Mouse (Mus musculus): ENCODE measurements at regions not wholly inside any gene's neighbourhood (a gene's known extent, or its start where the extent isn't known, plus 50 kb on each side); places are given as distances from the start of the nearest gene placed in this dataset.

- no peak for TF ChIP-seq CTCF (conservative IDR thresholded peaks at IDR 0.05)
- DNase-seq (ENCODE audit: low spot score in 2 of 2) = peak; percentile 10 to 44
- no peak overlapping the region for H3K4me3 ChIP-seq
- no peak overlapping the region for H3K27ac ChIP-seq
Measured at GRCm38 (mm10) chr15:69923833-69924232, 3423.1 kb upstream of the Lrrc6 start.

- peak; percentile 3 to 15 for DNase-seq (ENCODE audit: low spot score in 2 of 2)
- TF ChIP-seq CTCF (conservative IDR thresholded peaks at IDR 0.05) = no peak
- no peak overlapping the region for H3K4me3 ChIP-seq
- no peak overlapping the region for H3K27ac ChIP-seq
Measured at GRCm38 (mm10) chr15:69923280-69923679, 3422.6 kb upstream of the Lrrc6 start.

DNA sequence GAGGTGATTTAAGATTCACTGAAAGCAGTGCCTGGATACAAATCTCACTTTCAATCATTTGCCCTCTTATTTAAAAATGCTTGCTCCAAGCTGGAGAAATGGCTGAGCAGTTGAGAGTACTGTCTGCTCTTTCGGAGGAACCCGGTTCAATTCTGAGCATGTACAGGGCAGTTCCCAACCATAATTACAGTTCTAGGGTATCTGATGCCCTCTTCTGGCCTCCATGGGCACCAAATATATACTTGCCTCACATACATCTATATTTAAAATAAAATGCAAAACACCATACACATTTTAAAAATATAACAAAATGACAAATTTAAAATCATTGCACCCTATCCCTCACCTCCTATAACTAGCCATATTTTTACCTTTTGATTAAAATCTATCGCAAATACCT, 3421.5 kb upstream of the Lrrc6 start:
- no peak for DNase-seq (ENCODE audit: low spot score in 2 of 2)
- peak; percentile 63 for TF ChIP-seq CTCF (conservative IDR thresholded peaks at IDR 0.05)
- no peak overlapping the region for H3K4me3 ChIP-seq
- no peak overlapping the region for H3K27ac ChIP-seq

GRCm38 (mm10) chr15:69885764-69886163, 3385.1 kb upstream of the Lrrc6 start:
- no peak overlapping the region for H3K27ac ChIP-seq
- H3K4me3 ChIP-seq = no peak overlapping the region
- no peak for DNase-seq (ENCODE audit: low spot score in 2 of 2)
- TF ChIP-seq CTCF (conservative IDR thresholded peaks at IDR 0.05) = peak; percentile 22; the same call in 1 of the 2 replicates

- Histone ChIP-seq H3K27ac (no peak overlapping the region), H3K4me3 (no peak overlapping the region)
- TF ChIP-seq CTCF (conservative IDR thresholded peaks at IDR 0.05) = no peak
- no peak for DNase-seq (ENCODE audit: low spot score in 2 of 2)
Measured at GRCm38 (mm10) chr15:69878511-69878910, 3377.8 kb upstream of the Lrrc6 start.

GRCm38 (mm10) chr15:69853521-69853920, 3352.8 kb upstream of the Lrrc6 start:
- Histone ChIP-seq H3K27ac (no peak overlapping the region), H3K4me3 (no peak overlapping the region)
- DNase-seq (ENCODE audit: low spot score in 2 of 2) = no peak
- TF ChIP-seq CTCF (conservative IDR thresholded peaks at IDR 0.05) = no peak

DNA sequence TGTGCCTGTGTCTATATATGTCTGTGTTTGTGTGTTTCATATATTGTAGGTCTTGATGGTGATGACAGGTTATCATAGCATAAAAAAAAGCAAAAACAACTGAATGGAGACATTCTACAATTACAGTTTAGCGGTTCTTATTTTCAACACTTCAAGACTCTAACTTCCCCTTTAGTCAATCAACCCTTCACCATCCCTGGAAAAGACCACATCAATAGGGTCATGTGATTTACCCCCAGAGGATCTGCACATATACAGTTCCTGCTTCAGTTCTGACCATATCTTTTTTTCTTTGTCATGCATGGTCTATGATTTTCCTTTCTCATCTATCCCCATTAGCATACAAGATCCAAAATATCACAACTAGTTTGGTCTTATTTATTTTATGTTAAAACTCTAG, 3348.9 kb upstream of the Lrrc6 start:
- DNase-seq (ENCODE audit: low spot score in 2 of 2) = no peak
- no peak overlapping the region for H3K4me3 ChIP-seq
- TF ChIP-seq CTCF (conservative IDR thresholded peaks at IDR 0.05) = no peak
- no peak overlapping the region for H3K27ac ChIP-seq

All from layer of hippocampus, adult 2 months (tissue).